Mouse (Mus musculus) forebrain, embryonic 16.5 days (tissue): ENCODE data around the gene Glmp. TPM values are rescaled to one million over a fixed set of nuclear protein-coding genes. Genes with fewer than 3 reads are reported as not detected.
"Not testable (repeated sequence)": the region's sequence is repeated elsewhere in the genome, so short reads cannot be mapped to it uniquely, and the experiment has no call there.

ENCODE experiments used
- ATAC-seq: fragments of 200-750 bp; cut with Nextera tagmentation; 2 replicates; pipeline ENCODE4 v1.8.0; 2017; ENCODE audit warnings: mild to moderate bottlenecking, moderate library complexity
- H3K27ac ChIP-seq: fragments of 300-500 bp; sonication (generic); 2 replicates; pipeline ENCODE4 v1.5.1; 2014; ENCODE audit warnings: low read length, control low read depth
- H3K27me3 ChIP-seq: fragments of 300-500 bp; sonication (generic); replicated peaks from 2 replicates; pipeline ENCODE4 v1.6.1; 2014; ENCODE audit warnings: low read length; ENCODE audit not compliant: control insufficient read depth, insufficient read depth
- H3K36me3 ChIP-seq: fragments of 300-500 bp; sonication (generic); 2 replicates; pipeline ENCODE4 v1.6.1; 2014; ENCODE audit not compliant: control insufficient read depth, insufficient read depth
- H3K4me1 ChIP-seq: fragments of 300-500 bp; sonication (generic); replicated peaks from 2 replicates; pipeline ENCODE4 v1.6.1; 2014; ENCODE audit warnings: low read length; ENCODE audit not compliant: control insufficient read depth, insufficient read depth
- H3K4me2 ChIP-seq: fragments of 300-500 bp; sonication (generic); 2 replicates; pipeline ENCODE4 v1.6.1; 2014; ENCODE audit warnings: mild to moderate bottlenecking, low read length, control low read depth
- H3K4me3 ChIP-seq: fragments of 300-500 bp; sonication (generic); replicated peaks from 2 replicates; pipeline ENCODE4 v1.5.1; 2014; ENCODE audit warnings: mild to moderate bottlenecking, low read length, control low read depth
- H3K9ac ChIP-seq: fragments of 300-500 bp; sonication (generic); replicated peaks from 2 replicates; pipeline ENCODE4 v1.6.1; 2014; ENCODE audit warnings: low read depth, low read length, control low read depth
- H3K9me3 ChIP-seq: fragments of 300-500 bp; sonication (generic); 2 replicates; pipeline ENCODE4 v1.6.1; 2016; ENCODE audit warnings: low read length; ENCODE audit not compliant: control insufficient read depth
- WGBS: fragments of 180-500 bp; shearing (Covaris S2); extraction: QIAGEN DNeasy Blood & Tissue Kit; methylation state at CpG from one replicate; pipeline ENCODE4 v1.1.7; 2014; 5-methylcytosine and 5-hydroxymethylcytosine counted together
- polyA plus RNA-seq: library from polyadenylated mRNA; unstranded; fragments of >200 nt; fragmentation: Nextera tagmentation; extraction: Ambion mirVana; gene quantifications from 2 replicates; pipeline ENCODE4 v1.2.1, GENCODE M21; 2015

Glmp gene
- polyA plus RNA-seq, 1 experiment from 2014 or later: 93.0 TPM

GRCm38 (mm10) chr3:88291970-88292369 lies 32.9 kb upstream of the Glmp start:
- 33% methylated on average over 4 of the region's 4 CpGs for WGBS
- ATAC-seq: no peak
- peaks cover 3% of the 10 kb centered on the region for H3K4me1 ChIP-seq

GRCm38 (mm10) chr3:88295272-88295671 lies 29.6 kb upstream of the Glmp start:
- not testable (repeated sequence) for ATAC-seq, H3K27ac ChIP-seq, H3K4me3 ChIP-seq, H3K9me3 ChIP-seq, H3K36me3 ChIP-seq, H3K4me2 ChIP-seq, H3K27me3 ChIP-seq, H3K9ac ChIP-seq
- 69% methylated on average over 1 of the region's 1 CpGs for WGBS
- peaks cover 15% of the 10 kb centered on the region for H3K4me1 ChIP-seq

More at GRCm38 (mm10) chr3:88291970-88292369, 32.9 kb upstream of the Glmp start:
- Histone ChIP-seq H3K4me2 (no peak overlapping the region), H3K4me3 (no peak overlapping the region), H3K36me3 (no peaks in the 10 kb centered on the region), H3K9ac (no peak overlapping the region), H3K27ac (no peak overlapping the region), H3K27me3 (no peaks in the 10 kb centered on the region), H3K9me3 (no peaks in the 10 kb centered on the region)

GRCm38 (mm10) chr3:88296110-88296560 lies 28.7 kb upstream of the Glmp start:
- H3K4me2 ChIP-seq: peak overlapping the region; percentile 48
- H3K4me3 ChIP-seq: peak overlapping the region; percentile 57
- no peaks in the 10 kb centered on the region for H3K9me3 ChIP-seq
- ATAC-seq: peak; percentile 21
- under 1% methylated on average over 12 of the region's 12 CpGs for WGBS
- H3K27me3 ChIP-seq: no peaks in the 10 kb centered on the region
- H3K4me1 ChIP-seq: peaks cover 15% of the 10 kb centered on the region
- peak overlapping the region; percentile 87 for H3K27ac ChIP-seq
- H3K36me3 ChIP-seq: peaks cover 14% of the 10 kb centered on the region
- peak overlapping the region; percentile 43 for H3K9ac ChIP-seq

- Histone ChIP-seq H3K27ac (peak within 1 kb of the TSS; percentile 89), H3K9me3 (no peaks in the 10 kb centered on the region), H3K4me2 (peak within 1 kb of the TSS; percentile 72), H3K36me3 (peaks cover 18% of the 10 kb centered on the region), H3K9ac (peak within 1 kb of the TSS; percentile 66), H3K27me3 (no peaks in the 10 kb centered on the region), H3K4me1 (peaks cover 15% of the 10 kb centered on the region), H3K4me3 (peak within 1 kb of the TSS; percentile 57)
- under 1% methylated on average over 44 of the region's 44 CpGs for WGBS
- peak; percentile 99 for ATAC-seq
Measured at GRCm38 (mm10) chr3:88296561-88297318, 28.1 kb upstream of the Glmp start, which contains the start of the genes Tsacc and Cct3. Gene Tsacc (minus strand): TSS chr3:88296999. Gene Cct3 (plus strand): TSS chr3:88297116.

- Histone ChIP-seq H3K4me1 (peaks cover 15% of the 10 kb centered on the region), H3K27ac (peak overlapping the region; percentile 89), H3K9ac (peak overlapping the region; percentile 66), H3K9me3 (no peaks in the 10 kb centered on the region), H3K4me3 (peak overlapping the region; percentile 57), H3K36me3 (peaks cover 22% of the 10 kb centered on the region), H3K27me3 (no peaks in the 10 kb centered on the region), H3K4me2 (peak overlapping the region; percentile 72)
- ATAC-seq: no peak
- 0% methylated on average over 30 of the region's 30 CpGs for WGBS
Measured at GRCm38 (mm10) chr3:88297321-88297851, 27.4 kb upstream of the Glmp start.

GRCm38 (mm10) chr3:88299172-88299571 lies 25.7 kb upstream of the Glmp start:
- Histone ChIP-seq H3K27ac (no peak overlapping the region), H3K4me1 (peaks cover 15% of the 10 kb centered on the region), H3K9me3 (no peaks in the 10 kb centered on the region), H3K36me3 (peaks cover 37% of the 10 kb centered on the region), H3K4me2 (no peak overlapping the region), H3K4me3 (no peak overlapping the region), H3K27me3 (no peaks in the 10 kb centered on the region), H3K9ac (no peak overlapping the region)
- ATAC-seq: no peak
- 93% methylated on average over 1 of the region's 1 CpGs for WGBS

GRCm38 (mm10) chr3:88328956-88329355 lies 4.1 kb downstream of the Glmp start:
- H3K4me3 ChIP-seq: no peak overlapping the region
- ATAC-seq: no peak
- no peaks in the 10 kb centered on the region for H3K36me3 ChIP-seq
- H3K4me1 ChIP-seq: peaks cover 12% of the 10 kb centered on the region
- H3K4me2 ChIP-seq: no peak overlapping the region
- H3K27me3 ChIP-seq: no peaks in the 10 kb centered on the region
- no peak overlapping the region for H3K27ac ChIP-seq
- 86% methylated on average over 5 of the region's 5 CpGs for WGBS
- H3K9ac ChIP-seq: no peak overlapping the region
- H3K9me3 ChIP-seq: no peaks in the 10 kb centered on the region

- H3K27me3 ChIP-seq: no peaks in the 10 kb centered on the region
- no peak overlapping the region for H3K4me2 ChIP-seq
- 21% methylated on average over 2 of the region's 2 CpGs for WGBS
- no peaks in the 10 kb centered on the region for H3K36me3 ChIP-seq
- no peak overlapping the region for H3K4me3 ChIP-seq
- no peaks in the 10 kb centered on the region for H3K9me3 ChIP-seq
- no peak for ATAC-seq
- no peak overlapping the region for H3K9ac ChIP-seq
- H3K4me1 ChIP-seq: peaks cover 6% of the 10 kb centered on the region
- no peak overlapping the region for H3K27ac ChIP-seq
Measured at GRCm38 (mm10) chr3:88331282-88331681, 6.5 kb downstream of the Glmp start.

- H3K27ac ChIP-seq: no peak overlapping the region
- H3K4me3 ChIP-seq: no peak overlapping the region
- no peaks in the 10 kb centered on the region for H3K9me3 ChIP-seq
- no peak overlapping the region for H3K9ac ChIP-seq
- H3K36me3 ChIP-seq: no peaks in the 10 kb centered on the region
- 65% methylated on average over 12 of the region's 12 CpGs for WGBS
- peaks cover 20% of the 10 kb centered on the region for H3K4me1 ChIP-seq
- H3K4me2 ChIP-seq: no peak overlapping the region
- no peaks in the 10 kb centered on the region for H3K27me3 ChIP-seq
- no peak for ATAC-seq
Measured at GRCm38 (mm10) chr3:88334029-88334658, 9.3 kb downstream of the Glmp start.
